Mouse (Mus musculus) thymus, adult 2 months (tissue): ENCODE measurements around the gene Tmem198b. TPM values are rescaled to one million over a fixed set of nuclear protein-coding genes. Genes with fewer than 3 reads are reported as not detected.
"Not testable (repeated sequence)": the region's sequence is repeated elsewhere in the genome, so short reads cannot be mapped to it uniquely, and the experiment has no call there.

ENCODE experiments used
- DNase-seq: peaks from one replicate; pipeline ENCODE4 v3.0.0; 2021
- H3K27ac ChIP-seq: fragments of 200-500 bp; 2 replicates; pipeline ENCODE4 v1.5.1; 2012; ENCODE audit warnings: low read length, control low read depth; ENCODE audit not compliant: control insufficient read depth, insufficient read depth
- H3K27me3 ChIP-seq: fragments of 200-500 bp; 2 replicates; pipeline ENCODE4 v1.6.1; 2012; ENCODE audit warnings: mild to moderate bottlenecking, low read length, moderate library complexity, mixed read lengths; ENCODE audit not compliant: control insufficient read depth, insufficient read depth
- H3K36me3 ChIP-seq: fragments of 200-500 bp; 2 replicates; pipeline ENCODE4 v1.6.1; 2012; ENCODE audit warnings: mild to moderate bottlenecking, low read length, moderate library complexity; ENCODE audit not compliant: control insufficient read depth, insufficient read depth
- H3K4me1 ChIP-seq: fragments of 200-500 bp; replicated peaks from 2 replicates; pipeline ENCODE4 v1.6.1; 2012; ENCODE audit warnings: low read length; ENCODE audit not compliant: control insufficient read depth, insufficient read depth
- H3K4me3 ChIP-seq: fragments of 200-500 bp; 2 replicates; pipeline ENCODE4 v1.5.1; 2012; ENCODE audit warnings: mild to moderate bottlenecking, low read length, control low read depth, moderate library complexity; ENCODE audit not compliant: control insufficient read depth, insufficient read depth
- CTCF ChIP-seq: fragments of 200-500 bp; IDR thresholded peaks from 2 replicates; pipeline ENCODE4 v1.5.1; 2012; ENCODE audit warnings: mild to moderate bottlenecking, control low read depth, low read length, moderate library complexity, borderline replicate concordance; ENCODE audit not compliant: control insufficient read depth, poor library complexity, insufficient read depth; ENCODE audit errors: extremely low read depth
- POLR2A ChIP-seq: fragments of 200-500 bp; IDR thresholded peaks from 2 replicates; pipeline ENCODE4 v1.6.1; 2012; ENCODE audit warnings: mild to moderate bottlenecking, low read length, control low read depth, moderate library complexity; ENCODE audit not compliant: control insufficient read depth, poor library complexity, insufficient read depth; ENCODE audit errors: extremely low read depth
- WGBS: fragments of 180-500 bp; shearing (Covaris S2); methylation state at CpG from one replicate; pipeline ENCODE4 v1.1.7; 2018; 5-methylcytosine and 5-hydroxymethylcytosine counted together
- polyA plus RNA-seq: library from polyadenylated mRNA; depleted of rRNA; stranded (reverse); fragments of >200 nt; gene quantifications from 2 replicates; pipeline ENCODE4 v1.2.3, GENCODE M21; 2012

Gene Tmem198b
- polyA plus RNA-seq, 1 experiment: 20.5 TPM

- H3K4me3 ChIP-seq: no peak overlapping the region
- H3K27me3 ChIP-seq: no peaks in the 10 kb centered on the region
- TF ChIP-seq POLR2A (no peak), CTCF (no peak)
- H3K27ac ChIP-seq: no peak overlapping the region
- DNase-seq: no peak
- peaks cover 60% of the 10 kb centered on the region for H3K36me3 ChIP-seq
- no peaks in the 10 kb centered on the region for H3K4me1 ChIP-seq
These were observed 36.4 kb upstream of the Tmem198b start for GRCm38 (mm10) chr10:128840612-128841011.

DNA sequence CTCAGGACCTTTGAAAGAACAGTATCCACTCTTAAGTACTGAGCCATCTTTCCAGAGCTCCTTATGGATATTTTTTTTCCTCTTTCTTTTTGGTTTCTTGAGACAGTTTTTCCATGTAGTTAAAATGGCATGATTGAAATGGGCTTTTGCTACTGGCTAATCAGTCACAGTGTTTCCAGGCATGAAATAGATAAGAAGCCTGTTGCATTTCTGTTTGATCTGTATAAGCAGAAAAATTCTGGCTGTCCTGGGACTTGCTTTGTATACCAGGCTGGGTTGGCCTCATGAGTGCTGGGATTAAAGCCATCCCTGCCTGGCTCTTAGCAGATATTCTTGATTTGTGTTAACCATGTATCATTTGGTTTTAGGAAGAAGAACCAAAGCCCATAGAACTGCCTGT, 35.3 kb upstream of the Tmem198b start:
- Histone ChIP-seq H3K36me3 (peaks cover 70% of the 10 kb centered on the region), H3K4me3 (no peak overlapping the region), H3K27me3 (no peaks in the 10 kb centered on the region), H3K4me1 (no peaks in the 10 kb centered on the region), H3K27ac (no peak overlapping the region)
- no peak for DNase-seq
- no peak for TF ChIP-seq CTCF
- no peak for TF ChIP-seq POLR2A

- Histone ChIP-seq H3K4me3 (no peak overlapping the region), H3K27ac (no peak overlapping the region), H3K27me3 (no peaks in the 10 kb centered on the region), H3K4me1 (no peaks in the 10 kb centered on the region), H3K36me3 (peaks cover 76% of the 10 kb centered on the region)
- no peak for DNase-seq
- no peak for TF ChIP-seq CTCF
- no peak for TF ChIP-seq POLR2A
These were observed 33.2 kb upstream of the Tmem198b start for GRCm38 (mm10) chr10:128837400-128837799.

DNA sequence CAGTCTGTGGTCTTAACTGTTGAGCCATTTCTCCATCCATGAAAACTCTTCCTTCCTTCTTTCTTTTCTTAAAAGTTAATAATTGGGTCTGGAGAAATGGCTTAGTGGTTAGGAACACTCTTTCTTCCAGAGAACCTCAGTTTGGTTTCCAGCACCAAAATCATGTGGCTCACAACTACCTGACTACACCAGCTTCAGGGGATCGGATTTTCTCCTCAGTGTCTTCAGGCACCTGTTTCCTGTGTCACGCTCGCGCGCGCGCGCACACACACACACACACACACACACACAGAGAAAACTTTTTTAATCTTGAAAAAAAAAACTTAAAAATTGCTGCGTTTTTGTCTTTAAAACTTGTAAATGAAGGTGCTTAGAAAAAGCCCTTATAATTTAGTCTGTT, 19.7 kb upstream of the Tmem198b start:
- WGBS: 31% methylated on average over 9 of the region's 9 CpGs
- DNase-seq: peak; percentile 25
- H3K4me3 ChIP-seq: no peak overlapping the region
- 0 out of 2 replicates have a peak, but pooled peaks cover 8% of the 10 kb centered on the region for H3K36me3 ChIP-seq
- H3K27me3 ChIP-seq: no peaks in the 10 kb centered on the region
- no peak for TF ChIP-seq CTCF
- TF ChIP-seq POLR2A: no peak
- H3K4me1 ChIP-seq: peaks cover 6% of the 10 kb centered on the region
- H3K27ac ChIP-seq: no peak overlapping the region

GRCm38 (mm10) chr10:128823087-128823486, 18.9 kb upstream of the Tmem198b start:
- DNase-seq, H3K4me3 ChIP-seq, H3K36me3 ChIP-seq, H3K27me3 ChIP-seq, H3K27ac ChIP-seq, H3K4me1 ChIP-seq: not testable (repeated sequence)
- WGBS: 81% methylated on average over 4 of the region's 4 CpGs

DNA sequence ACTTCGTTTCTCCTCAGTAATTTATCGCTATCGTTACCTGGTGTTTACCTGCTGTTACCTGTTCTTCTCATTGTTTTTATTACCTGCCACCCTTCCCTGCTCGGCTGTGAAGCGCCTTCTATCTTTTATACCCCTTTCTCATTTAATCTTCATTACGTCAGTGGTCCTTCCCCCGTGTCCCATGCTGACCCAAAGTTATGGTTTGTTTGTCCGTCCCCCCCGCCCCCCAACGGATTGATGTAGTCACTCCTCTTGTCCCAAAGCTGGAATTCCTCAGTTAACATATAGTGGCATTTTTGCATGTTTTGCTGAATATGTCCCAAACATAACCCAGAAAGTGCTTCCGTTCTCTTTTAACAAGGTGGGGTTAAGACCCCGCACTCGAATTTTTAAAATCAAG, 18.0 kb upstream of the Tmem198b start:
- Histone ChIP-seq H3K27ac (peak overlapping the region; percentile 49), H3K36me3 (peaks cover 19% of the 10 kb centered on the region), H3K27me3 (no peaks in the 10 kb centered on the region), H3K4me3 (peak overlapping the region; percentile 73), H3K4me1 (peaks cover 6% of the 10 kb centered on the region)
- TF ChIP-seq CTCF (no peak), POLR2A (no peak)
- no peak for DNase-seq
- WGBS: under 1% methylated on average over 13 of the region's 13 CpGs

DNA sequence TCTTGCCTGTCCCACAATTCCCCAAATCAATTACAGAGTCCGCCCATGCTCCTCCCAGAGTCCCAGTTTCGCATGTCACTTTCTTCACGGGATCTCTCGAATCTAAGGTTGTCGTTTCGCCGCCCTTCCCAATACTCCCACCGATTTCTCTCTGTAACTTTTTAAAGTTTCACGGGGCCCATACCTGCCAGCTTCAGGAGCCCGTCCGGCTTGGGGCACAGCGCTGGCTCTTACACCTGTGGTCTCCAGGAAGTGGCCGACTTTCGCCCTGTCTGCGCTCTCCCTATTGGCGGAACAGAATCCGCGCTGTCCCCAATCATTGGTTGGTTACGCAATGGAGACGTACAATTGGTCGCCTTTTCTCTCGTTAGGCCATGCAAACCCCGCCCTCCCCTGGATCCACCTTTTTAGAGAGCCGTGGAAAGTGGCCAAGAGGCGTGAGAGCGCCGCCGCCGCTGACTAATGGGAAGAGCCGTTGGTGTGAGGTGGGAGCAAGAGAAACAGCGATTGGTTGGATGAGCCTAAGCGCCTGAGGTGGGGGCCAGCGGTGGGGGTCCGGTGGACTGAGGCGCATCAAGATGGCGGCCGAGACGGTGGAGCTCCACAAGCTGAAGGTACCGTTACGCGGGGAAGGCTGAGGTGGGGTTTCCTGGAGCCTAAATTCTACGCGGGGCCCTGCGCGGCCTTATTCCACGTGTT, 17.3 kb upstream of the Tmem198b start, which contains the start of gene Ormdl2:
Gene Ormdl2 (minus strand): TSS at position 288 of the 699 bp plus-strand sequence.
- TF ChIP-seq CTCF (0 out of 2 replicates have a peak, but pooled peaks have one; percentile 62), POLR2A (peak; percentile 74; the same call in 1 of the 2 replicates)
- peak; percentile 94 for DNase-seq
- Histone ChIP-seq H3K36me3 (peaks cover 25% of the 10 kb centered on the region), H3K4me1 (peaks cover 6% of the 10 kb centered on the region), H3K4me3 (peak within 1 kb of the TSS; percentile 73), H3K27me3 (no peaks in the 10 kb centered on the region), H3K27ac (peak within 1 kb of the TSS; percentile 49)
- under 1% methylated on average over 46 of the region's 46 CpGs for WGBS
